Mouse (Mus musculus) stomach, embryonic 15.5 days (tissue): ENCODE results near the gene Emilin1. TPM values are rescaled to one million over a fixed set of nuclear protein-coding genes. Genes with fewer than 3 reads are reported as not detected.

ENCODE experiments used
- ATAC-seq: fragments of 200-750 bp; cut with Nextera tagmentation; 2 replicates; pipeline ENCODE4 v1.8.0; 2017; ENCODE audit warnings: low read depth, moderate number of reproducible peaks, moderate TSS enrichment; ENCODE audit not compliant: insufficient read depth, low FRiP score
- H3K27ac ChIP-seq: fragments of 300-500 bp; sonication (generic); 2 replicates; pipeline ENCODE4 v1.5.1; 2015; ENCODE audit warnings: mild to moderate bottlenecking, inconsistent platforms
- H3K27me3 ChIP-seq: fragments of 300-500 bp; sonication (generic); replicated peaks from 2 replicates; pipeline ENCODE4 v1.6.1; 2015; ENCODE audit warnings: inconsistent platforms
- H3K36me3 ChIP-seq: fragments of 300-500 bp; sonication (generic); 2 replicates; pipeline ENCODE4 v1.6.1; 2015; ENCODE audit warnings: inconsistent platforms
- H3K4me1 ChIP-seq: fragments of 300-500 bp; sonication (generic); 2 replicates; pipeline ENCODE4 v1.6.1; 2015; ENCODE audit warnings: inconsistent platforms
- H3K4me2 ChIP-seq: fragments of 300-500 bp; sonication (generic); 2 replicates; pipeline ENCODE4 v1.6.1; 2015; ENCODE audit warnings: mild to moderate bottlenecking, inconsistent platforms
- H3K4me3 ChIP-seq: fragments of 300-500 bp; sonication (generic); replicated peaks from 2 replicates; pipeline ENCODE4 v1.5.1; 2015; ENCODE audit warnings: inconsistent platforms
- H3K9ac ChIP-seq: fragments of 300-500 bp; sonication (generic); 2 replicates; pipeline ENCODE4 v1.6.1; 2015; ENCODE audit warnings: inconsistent platforms
- H3K9me3 ChIP-seq: fragments of 300-500 bp; sonication (generic); 2 replicates; pipeline ENCODE4 v1.6.1; 2016; ENCODE audit warnings: inconsistent platforms
- WGBS: fragments of 180-500 bp; shearing (Covaris S2); methylation state at CpG from one replicate; pipeline ENCODE4 v1.1.7; 2015; 5-methylcytosine and 5-hydroxymethylcytosine counted together
- polyA plus RNA-seq: library from polyadenylated mRNA; unstranded; fragments of >200 nt; fragmentation: Nextera tagmentation; extraction: Ambion mirVana; gene quantifications from 2 replicates; pipeline ENCODE4 v1.2.1, GENCODE M21; 2015

Gene Emilin1
- polyA plus RNA-seq, 1 experiment from 2014 or later: 252 TPM

DNA sequence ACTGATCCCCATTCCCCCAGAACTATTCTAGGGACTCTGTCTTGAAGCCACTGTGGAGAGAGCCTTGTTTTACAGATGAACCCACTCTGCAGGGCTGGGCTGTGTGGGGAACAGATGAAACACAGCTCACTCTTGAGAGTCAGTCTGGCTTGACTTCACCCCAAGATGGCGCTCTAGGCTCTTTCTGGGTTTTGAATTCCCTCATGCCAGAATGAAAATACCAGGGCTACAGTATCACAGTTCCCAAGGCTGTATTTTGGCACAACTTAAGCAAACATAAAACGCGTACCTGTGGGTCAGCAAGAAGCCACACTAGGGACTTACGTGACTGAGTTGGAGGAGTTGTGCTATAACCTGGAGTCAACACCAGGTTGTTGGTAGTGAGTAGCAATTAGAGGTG, 16.9 kb downstream of the Emilin1 start:
- ATAC-seq: no peak
- WGBS: 34% methylated on average over 4 of the region's 4 CpGs
- H3K9ac ChIP-seq: no peak overlapping the region

DNA sequence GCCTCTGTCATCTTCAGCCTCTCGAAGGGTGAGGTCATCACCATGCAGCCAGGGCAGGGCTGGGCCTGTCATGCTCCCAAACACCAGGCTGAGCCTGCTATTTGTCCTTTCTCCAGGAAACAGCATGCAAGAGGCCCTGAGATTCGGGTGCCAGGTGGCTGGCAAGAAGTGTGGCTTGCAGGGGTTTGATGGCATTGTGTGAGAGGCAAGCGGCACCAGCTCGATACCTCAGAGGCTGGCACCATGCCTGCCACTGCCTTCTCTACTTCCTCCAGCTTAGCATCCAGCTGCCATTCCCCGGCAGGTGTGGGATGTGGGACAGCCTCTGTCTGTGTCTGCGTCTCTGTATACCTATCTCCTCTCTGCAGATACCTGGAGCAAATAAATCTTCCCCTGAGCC, 17.6 kb downstream of the Emilin1 start:
- Histone ChIP-seq H3K4me3 (no peak overlapping the region), H3K27ac (no peak overlapping the region), H3K4me1 (no peaks in the 10 kb centered on the region), H3K9ac (no peak overlapping the region), H3K9me3 (no peaks in the 10 kb centered on the region), H3K4me2 (no peak overlapping the region), H3K36me3 (no peaks in the 10 kb centered on the region), H3K27me3 (no peaks in the 10 kb centered on the region)
- 85% methylated on average over 6 of the region's 6 CpGs for WGBS
- ATAC-seq: no peak

More for the DNA sequence above, 16.9 kb downstream of the Emilin1 start:
- no peaks in the 10 kb centered on the region for H3K9me3 ChIP-seq
- H3K27ac ChIP-seq: no peak overlapping the region
- no peaks in the 10 kb centered on the region for H3K36me3 ChIP-seq
- H3K4me2 ChIP-seq: no peak overlapping the region
- H3K4me3 ChIP-seq: no peak overlapping the region
- H3K4me1 ChIP-seq: no peaks in the 10 kb centered on the region
- H3K27me3 ChIP-seq: no peaks in the 10 kb centered on the region

DNA sequence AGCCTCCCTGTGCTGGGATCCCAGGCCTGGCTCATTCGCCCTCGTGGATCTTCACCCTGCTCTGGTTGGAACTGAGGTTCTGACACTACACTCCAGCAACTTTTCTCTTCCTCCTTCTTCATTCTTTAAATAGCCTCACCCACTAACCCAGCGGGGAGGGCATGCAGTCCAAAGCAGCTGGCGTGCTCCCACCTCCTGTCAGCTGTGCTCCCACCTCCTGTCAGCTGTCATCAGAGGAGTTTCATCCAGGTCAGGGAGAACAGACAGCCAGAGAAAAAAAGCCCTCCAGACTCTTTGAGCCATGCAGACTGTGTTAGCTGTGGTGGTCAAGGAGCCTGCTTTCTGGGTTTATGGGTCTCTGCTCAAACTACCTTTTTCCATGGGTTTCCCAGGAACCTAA, 18.2 kb downstream of the Emilin1 start:
- H3K9me3 ChIP-seq: no peaks in the 10 kb centered on the region
- no peak overlapping the region for H3K27ac ChIP-seq
- no peak for ATAC-seq
- H3K9ac ChIP-seq: no peak overlapping the region
- H3K4me2 ChIP-seq: no peak overlapping the region
- no peaks in the 10 kb centered on the region for H3K4me1 ChIP-seq
- H3K27me3 ChIP-seq: no peaks in the 10 kb centered on the region
- 85% methylated on average over 4 of the region's 4 CpGs for WGBS
- H3K36me3 ChIP-seq: no peaks in the 10 kb centered on the region
- H3K4me3 ChIP-seq: no peak overlapping the region

GRCm38 (mm10) chr5:30933705-30934104, 20.5 kb downstream of the Emilin1 start:
- no peaks in the 10 kb centered on the region for H3K36me3 ChIP-seq
- H3K9me3 ChIP-seq: no peaks in the 10 kb centered on the region
- no peaks in the 10 kb centered on the region for H3K27me3 ChIP-seq
- no peaks in the 10 kb centered on the region for H3K4me1 ChIP-seq
- H3K27ac ChIP-seq: no peak overlapping the region
- no peak overlapping the region for H3K9ac ChIP-seq
- H3K4me2 ChIP-seq: no peak overlapping the region
- H3K4me3 ChIP-seq: no peak overlapping the region
- no peak for ATAC-seq
- WGBS: 61% methylated on average over 5 of the region's 5 CpGs

DNA sequence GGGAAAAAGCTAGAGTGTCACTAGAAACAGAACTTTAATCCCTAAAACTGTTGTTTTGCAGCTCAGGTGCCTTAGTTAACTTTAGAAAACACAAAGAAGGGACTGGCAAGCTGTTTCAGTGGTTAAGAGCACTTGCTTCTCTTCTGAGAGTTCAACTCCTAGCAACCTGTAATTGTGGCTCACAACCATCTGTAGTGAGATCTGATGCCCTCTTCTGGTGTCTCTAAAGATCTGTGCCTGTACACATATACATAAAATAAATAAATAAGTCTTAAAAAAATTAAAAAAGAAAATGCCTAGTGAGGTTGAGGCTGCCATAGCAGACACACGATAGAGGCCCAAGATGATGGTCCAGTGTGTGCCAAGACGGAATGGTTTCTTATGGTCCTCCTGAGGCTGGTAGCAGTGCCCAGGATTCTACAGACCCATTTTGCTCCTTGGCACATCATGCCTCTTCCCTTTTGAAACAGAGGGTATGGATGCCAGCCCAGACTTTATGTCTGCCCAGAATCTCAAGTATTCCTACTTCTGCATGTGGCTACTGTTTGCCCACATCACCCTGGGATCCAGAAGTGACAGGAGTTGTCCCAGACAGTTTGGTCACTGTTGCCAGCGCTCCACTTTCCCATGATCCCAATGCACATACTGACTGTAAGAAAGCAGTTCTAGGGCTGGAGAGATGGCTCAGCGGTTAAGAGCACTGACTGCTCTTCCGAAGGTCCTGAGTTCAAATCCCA, 21.7 kb downstream of the Emilin1 start:
- no peaks in the 10 kb centered on the region for H3K27me3 ChIP-seq
- WGBS: 88% methylated on average over 5 of the region's 5 CpGs
- no peak overlapping the region for H3K4me3 ChIP-seq
- no peaks in the 10 kb centered on the region for H3K4me1 ChIP-seq
- H3K36me3 ChIP-seq: no peaks in the 10 kb centered on the region
- no peak overlapping the region for H3K9ac ChIP-seq
- no peaks in the 10 kb centered on the region for H3K9me3 ChIP-seq
- H3K4me2 ChIP-seq: no peak overlapping the region
- no peak overlapping the region for H3K27ac ChIP-seq
- no peak for ATAC-seq

DNA sequence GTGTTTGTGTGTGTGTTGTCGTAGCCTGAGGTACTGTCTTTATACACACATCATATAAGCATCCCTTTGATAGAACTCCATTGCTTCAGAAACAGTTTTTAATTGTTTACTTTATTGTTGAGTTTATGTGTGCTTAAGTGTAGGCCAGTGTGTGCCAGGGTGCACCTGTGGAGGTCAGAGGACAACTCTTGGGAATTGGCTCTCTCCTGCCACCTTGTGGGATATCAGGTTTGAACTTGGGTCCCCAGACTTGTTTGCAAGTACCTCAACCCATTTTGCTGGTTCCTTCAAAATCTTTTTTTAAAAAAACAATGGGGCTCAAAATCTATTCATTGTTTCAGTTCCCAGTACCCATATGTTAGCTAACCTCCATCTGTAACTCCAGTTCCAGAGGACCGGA, 29.8 kb downstream of the Emilin1 start:
- WGBS: 89% methylated on average over 2 of the region's 2 CpGs
- no peak for ATAC-seq
- Histone ChIP-seq H3K36me3 (no peaks in the 10 kb centered on the region), H3K4me1 (no peaks in the 10 kb centered on the region), H3K4me3 (no peak overlapping the region), H3K27me3 (0 out of 2 replicates have a peak, but pooled peaks cover 5% of the 10 kb centered on the region), H3K4me2 (no peak overlapping the region), H3K27ac (no peak overlapping the region), H3K9me3 (no peaks in the 10 kb centered on the region), H3K9ac (no peak overlapping the region)

DNA sequence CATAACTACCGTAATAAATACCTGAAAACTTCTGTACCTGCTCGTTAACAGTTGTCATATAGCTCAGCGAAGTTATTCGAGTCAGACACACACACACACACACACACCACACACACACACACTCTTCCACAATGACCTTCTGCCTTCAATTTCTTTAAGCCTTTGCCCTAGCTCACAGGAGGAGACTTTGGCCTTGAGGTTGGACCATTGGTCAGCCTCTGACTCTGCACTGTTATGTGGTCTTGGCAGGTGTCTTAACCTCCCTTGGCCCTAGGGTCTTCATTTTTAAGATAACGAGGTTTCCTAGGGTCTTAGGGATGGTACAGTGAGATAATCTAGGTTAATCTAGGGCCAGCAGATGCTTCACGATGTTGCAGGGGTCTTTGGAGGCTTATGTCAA, 31.1 kb downstream of the Emilin1 start:
- Histone ChIP-seq H3K4me3 (no peak overlapping the region), H3K27ac (no peak overlapping the region), H3K27me3 (0 out of 2 replicates have a peak, but pooled peaks cover 5% of the 10 kb centered on the region), H3K9me3 (no peaks in the 10 kb centered on the region), H3K9ac (no peak overlapping the region), H3K4me2 (no peak overlapping the region), H3K36me3 (no peaks in the 10 kb centered on the region), H3K4me1 (peaks cover 5% of the 10 kb centered on the region)
- WGBS: 85% methylated on average over 6 of the region's 6 CpGs
- ATAC-seq: no peak

DNA sequence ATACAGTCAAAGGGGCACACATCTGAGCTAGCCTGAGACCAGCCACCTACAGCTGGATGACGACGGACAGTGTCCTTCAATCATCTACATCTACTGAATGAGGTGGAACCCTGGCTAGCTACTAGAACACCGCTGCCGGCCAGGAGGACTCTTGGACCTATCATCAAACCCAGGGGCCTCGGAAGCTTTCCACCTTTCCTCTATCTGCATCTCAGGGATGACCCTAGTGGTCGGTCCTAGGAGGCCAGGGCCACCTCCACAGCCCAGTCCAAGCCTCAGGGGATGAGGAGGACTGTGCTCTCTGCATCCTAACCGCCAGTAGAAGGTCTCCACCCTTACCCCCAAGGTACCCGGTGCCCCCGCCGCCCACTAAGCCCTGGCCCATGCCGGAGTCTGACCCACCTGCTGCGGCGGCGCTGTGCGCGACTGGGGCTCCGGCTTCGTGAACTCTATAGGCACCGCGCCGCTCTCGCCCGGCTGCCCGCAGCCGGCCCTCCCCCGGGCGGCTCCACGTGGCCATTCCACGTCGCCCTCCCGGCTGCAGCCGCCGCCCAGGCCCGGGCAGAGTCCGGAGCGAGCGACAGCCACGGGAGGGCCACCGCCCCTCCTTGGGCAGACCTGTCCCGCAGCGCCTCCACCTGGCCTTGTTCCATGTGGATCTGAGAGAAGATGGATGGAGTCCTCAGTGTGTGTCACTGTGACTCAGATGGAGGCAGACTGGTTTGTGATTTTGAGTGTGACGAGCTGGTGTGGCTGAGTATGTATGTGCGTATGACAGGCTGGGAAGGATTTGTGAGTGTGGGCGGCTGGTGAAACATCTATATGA, 32.0 kb downstream of the Emilin1 start, which contains the start of gene Cgref1:
Cgref1 (minus strand) TSS at position 636 of the 826 bp plus-strand sequence.
- Histone ChIP-seq H3K9me3 (no peaks in the 10 kb centered on the region), H3K4me1 (peaks cover 9% of the 10 kb centered on the region), H3K4me2 (peak within 1 kb of the TSS; percentile 89), H3K27me3 (0 out of 2 replicates have a peak, but pooled peaks cover 5% of the 10 kb centered on the region), H3K27ac (no peak within 1 kb of the TSS), H3K36me3 (no peaks in the 10 kb centered on the region), H3K4me3 (peak within 1 kb of the TSS; percentile 43), H3K9ac (peak within 1 kb of the TSS; percentile 25; the same call in 1 of the 2 replicates)
- ATAC-seq: peak; percentile 62
- WGBS: 7% methylated on average over 43 of the region's 44 CpGs

GRCm38 (mm10) chr5:30948620-30949019, 35.4 kb downstream of the Emilin1 start:
- Histone ChIP-seq H3K27ac (no peak overlapping the region), H3K36me3 (peaks cover 16% of the 10 kb centered on the region), H3K4me2 (no peak overlapping the region), H3K9me3 (no peaks in the 10 kb centered on the region), H3K9ac (no peak overlapping the region), H3K4me1 (peaks cover 13% of the 10 kb centered on the region), H3K27me3 (0 out of 2 replicates have a peak, but pooled peaks cover 5% of the 10 kb centered on the region), H3K4me3 (no peak overlapping the region)
- WGBS: 78% methylated on average over 5 of the region's 5 CpGs
- no peak for ATAC-seq

DNA sequence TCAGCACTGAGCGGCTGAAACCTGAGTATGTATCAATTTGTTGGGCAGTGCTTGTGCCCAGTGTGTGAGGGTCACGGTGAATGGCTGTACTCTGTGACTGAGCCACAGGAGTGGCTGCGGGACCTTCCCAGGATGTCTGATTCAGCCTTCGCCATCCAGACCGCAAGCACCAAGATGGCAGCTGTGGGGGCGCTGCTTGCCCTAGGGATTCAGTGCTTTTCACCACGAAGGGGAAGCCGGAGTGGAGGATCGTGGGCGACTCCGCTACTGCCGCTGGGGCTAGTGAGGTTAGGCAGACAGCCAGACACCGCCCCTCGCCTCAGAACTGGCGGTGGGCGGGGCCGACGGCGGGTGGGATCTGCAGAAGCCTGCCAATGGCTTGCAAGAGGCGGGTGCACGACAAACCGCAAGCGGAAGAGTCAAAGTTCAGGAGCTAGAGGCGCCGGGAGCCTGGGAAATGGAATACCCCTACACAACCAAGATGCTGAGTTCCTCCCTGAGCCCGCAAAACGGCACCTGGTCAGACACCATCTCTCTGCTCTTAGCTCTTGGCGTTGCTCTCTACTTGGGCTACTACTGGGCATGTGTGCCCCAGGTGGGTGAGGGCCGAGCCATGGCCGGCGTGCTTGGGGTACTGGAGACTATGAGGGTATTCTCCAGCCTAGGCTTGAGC, 36.6 kb downstream of the Emilin1 start:
- Histone ChIP-seq H3K9ac (peak overlapping the region; percentile 39), H3K27ac (peak overlapping the region; percentile 67), H3K4me2 (peak overlapping the region; percentile 93), H3K27me3 (0 out of 2 replicates have a peak, but pooled peaks cover 5% of the 10 kb centered on the region), H3K9me3 (no peaks in the 10 kb centered on the region), H3K4me3 (peak overlapping the region; percentile 65), H3K4me1 (peaks cover 13% of the 10 kb centered on the region), H3K36me3 (peaks cover 27% of the 10 kb centered on the region)
- WGBS: under 1% methylated on average over 31 of the region's 31 CpGs
- ATAC-seq: peak; percentile 83

GRCm38 (mm10) chr5:30950451-30950850, 37.2 kb downstream of the Emilin1 start:
- WGBS: 48% methylated on average over 4 of the region's 4 CpGs
- H3K4me2 ChIP-seq: peak overlapping the region; percentile 93
- peak overlapping the region; percentile 39 for H3K9ac ChIP-seq
- H3K27ac ChIP-seq: peak overlapping the region; percentile 67; the same call in 1 of the 2 replicates
- H3K27me3 ChIP-seq: no peaks in the 10 kb centered on the region
- no peak for ATAC-seq
- peaks cover 13% of the 10 kb centered on the region for H3K4me1 ChIP-seq
- peaks cover 34% of the 10 kb centered on the region for H3K36me3 ChIP-seq
- no peaks in the 10 kb centered on the region for H3K9me3 ChIP-seq
- H3K4me3 ChIP-seq: peak overlapping the region; percentile 65
